22 mouse cellular contexts compared by ENCODE assay signal in genomic region chr9:116128311-116128710, GRCm38 (mm10). TPM values are rescaled to one million over a fixed set of nuclear protein-coding genes. Genes with fewer than 3 reads are reported as not detected.
DNase-seq lines count a peak whose midpoint lies in the region; ATAC-seq and TF ChIP-seq lines count a peak whose summit lies in the region.
"Had no signal": no experiment of that assay in that cellular context is flagged by ENCODE, and none has a peak within 500 bp of the region (broad histone marks: within the 10 kb centered on the region; RNA-seq: fewer than 3 reads in every experiment).

No protein-coding gene starts in this region.

- no peaks in the 10 kb centered on the region for H3K9me3 ChIP-seq in embryonic facial prominence, embryonic 13.5 days
- no peaks in the 10 kb centered on the region for H3K9me3 ChIP-seq in embryonic facial prominence, embryonic 10.5 days
- H3K9me3 ChIP-seq in lung, embryonic 14.5 days (ENCODE audit: low read depth, low read length): no peaks in the 10 kb centered on the region
- no peaks in the 10 kb centered on the region for H3K9me3 ChIP-seq in lung, postnatal 0 days (ENCODE audit: low read length)

- no peak for DNase-seq in embryonic facial prominence, embryonic 10.5 days (ENCODE audit: low spot score)
- DNase-seq in lung, embryonic 14.5 days: peak; percentile 59
- DNase-seq in lung, adult 2 months: no peak
- DNase-seq in lung, postnatal 0 days (ENCODE audit: low spot score): no peak
- DNase-seq in lung, adult 18-20 months: no peak
- peak; percentile 14 for DNase-seq in lung, postnatal 10 days
- DNase-seq in lung, postnatal 36 days: no peak
- DNase-seq: adrenal gland, adult 2 months; adrenal gland, adult 8-10 months; adrenal gland, postnatal 10 days; adrenal gland, postnatal 14 days; adrenal gland, postnatal 25 days; adrenal gland, postnatal 36 days; B cell, adult 2 months; cerebellum, adult 11 months; cerebellum, adult 11-12 months had no signal

- no peak overlapping the region for H3K4me3 ChIP-seq in embryonic facial prominence, embryonic 13.5 days
- H3K4me3 ChIP-seq in embryonic facial prominence, embryonic 10.5 days: no peak overlapping the region
- H3K4me3 ChIP-seq in lung, embryonic 14.5 days (ENCODE audit: low read depth, low read length): no peak overlapping the region
- no peak overlapping the region for H3K4me3 ChIP-seq in lung, adult 2 months (replicated peaks; ENCODE audit: extremely low read depth, low read depth, low read length)
- H3K4me3 ChIP-seq in lung, postnatal 0 days (ENCODE audit: low read depth, low read length): no peak overlapping the region

- H3K27ac ChIP-seq in embryonic facial prominence, embryonic 13.5 days: 0 out of 2 replicates have a peak overlapping the region, but pooled peaks have one; percentile 7
- no peak overlapping the region for H3K27ac ChIP-seq in embryonic facial prominence, embryonic 10.5 days (replicated peaks)
- no peak overlapping the region for H3K27ac ChIP-seq in lung, embryonic 14.5 days (ENCODE audit: low read depth)
- no peak overlapping the region for H3K27ac ChIP-seq in lung, postnatal 0 days (ENCODE audit: low read length)

- no peak for ATAC-seq in embryonic facial prominence, embryonic 13.5 days (ENCODE audit: insufficient number of reproducible peaks, insufficient read depth, low FRiP score, low TSS enrichment, low read depth)
- no peak for ATAC-seq in lung, embryonic 14.5 days (ENCODE audit: insufficient read depth)
- no peak for ATAC-seq in lung, postnatal 0 days
- ATAC-seq: activated CD4-positive, CD25-positive, alpha-beta regulatory T cell, adult 4 months; CD4-positive, CD25-positive, alpha-beta regulatory T cell, adult 4 months; Patski had no signal

- TF ChIP-seq EP300 in lung, postnatal 0 days (IDR thresholded peaks at IDR 0.05): peak; percentile 54; the same call in 1 of the 2 replicates

- H3K4me1 ChIP-seq in embryonic facial prominence, embryonic 13.5 days: peaks cover 36% of the 10 kb centered on the region
- H3K4me1 ChIP-seq in embryonic facial prominence, embryonic 10.5 days: peaks cover 17% of the 10 kb centered on the region
- peaks cover 7% of the 10 kb centered on the region; the same call in 1 of the 2 replicates for H3K4me1 ChIP-seq in lung, embryonic 14.5 days (ENCODE audit: insufficient read depth)
- peaks cover 8% of the 10 kb centered on the region for H3K4me1 ChIP-seq in lung, adult 2 months (ENCODE audit: control insufficient read depth, insufficient read depth, low read length)
- peaks cover 6% of the 10 kb centered on the region; the same call in 1 of the 2 replicates for H3K4me1 ChIP-seq in lung, postnatal 0 days (ENCODE audit: insufficient read depth, low read depth, low read length)

- no peak for TF ChIP-seq POLR2A in lung, adult 2 months (IDR thresholded peaks at IDR 0.05; ENCODE audit: borderline replicate concordance, extremely low read depth, low read depth, low read length)

- no peak overlapping the region for H3K9ac ChIP-seq in embryonic facial prominence, embryonic 13.5 days
- H3K9ac ChIP-seq in lung, embryonic 14.5 days: no peak overlapping the region
- no peak overlapping the region for H3K9ac ChIP-seq in lung, postnatal 0 days (replicated peaks; ENCODE audit: low read depth)

- H3K36me3 ChIP-seq in embryonic facial prominence, embryonic 13.5 days: peaks cover 78% of the 10 kb centered on the region
- H3K36me3 ChIP-seq in embryonic facial prominence, embryonic 10.5 days (replicated peaks): peaks cover 34% of the 10 kb centered on the region
- peaks cover 71% of the 10 kb centered on the region for H3K36me3 ChIP-seq in lung, embryonic 14.5 days (ENCODE audit: insufficient read depth)
- peaks cover 56% of the 10 kb centered on the region; the same call in 1 of the 2 replicates for H3K36me3 ChIP-seq in lung, postnatal 0 days (ENCODE audit: insufficient read depth, low read length)
- H3K36me3 ChIP-seq: G1E had no signal

- TF ChIP-seq CTCF in lung, embryonic 14.5 days (IDR thresholded peaks at IDR 0.05; ENCODE audit: low read depth): no peak
- no peak for TF ChIP-seq CTCF in lung, adult 2 months (IDR thresholded peaks at IDR 0.05; ENCODE audit: insufficient read depth, low read length)
- no peak for TF ChIP-seq CTCF in lung, postnatal 0 days (IDR thresholded peaks at IDR 0.05)

- 62% methylated on average over 2 of the region's 2 CpGs for WGBS in embryonic facial prominence, embryonic 13.5 days
- WGBS in embryonic facial prominence, embryonic 10.5 days: 91% methylated on average over 2 of the region's 2 CpGs
- WGBS in lung, embryonic 14.5 days: 24% methylated on average over 2 of the region's 2 CpGs
- WGBS in lung, adult 2 months: 44% methylated on average over 2 of the region's 2 CpGs
- 57% methylated on average over 2 of the region's 2 CpGs for WGBS in lung, postnatal 0 days

- H3K4me2 ChIP-seq in embryonic facial prominence, embryonic 13.5 days: no peak overlapping the region
- H3K4me2 ChIP-seq in lung, embryonic 14.5 days: no peak overlapping the region
- no peak overlapping the region for H3K4me2 ChIP-seq in lung, postnatal 0 days (replicated peaks; ENCODE audit: low read depth, low read length)

- H3K27me3 ChIP-seq in embryonic facial prominence, embryonic 13.5 days: no peaks in the 10 kb centered on the region
- no peaks in the 10 kb centered on the region for H3K27me3 ChIP-seq in embryonic facial prominence, embryonic 10.5 days (replicated peaks; ENCODE audit: low read depth, poor library complexity, severe bottlenecking)
- no peaks in the 10 kb centered on the region for H3K27me3 ChIP-seq in lung, embryonic 14.5 days (ENCODE audit: insufficient read depth, low read length)
- H3K27me3 ChIP-seq in lung, postnatal 0 days (replicated peaks; ENCODE audit: insufficient read depth, low read length): no peaks in the 10 kb centered on the region
- H3K27me3 ChIP-seq: CH12.LX, Patski had no signal

RNA-seq across cellular contexts. Expression of gene Tgfbr2, which starts 46.8 kb away (rescaled TPM):
- 27.0 and 33.3 TPM in 2 replicates for polyA plus RNA-seq in embryonic facial prominence, embryonic 13.5 days (2015; fragmentation: Nextera tagmentation; extraction: Ambion mirVana)
- polyA plus RNA-seq in embryonic facial prominence, embryonic 10.5 days (2016; fragmentation: Nextera tagmentation; extraction: Ambion mirVana): 8.6 and 9.2 TPM in 2 replicates
- 51.3 and 52.3 TPM in 2 replicates for polyA plus RNA-seq in lung, embryonic 14.5 days (2014; fragmentation: Nextera tagmentation; extraction: Ambion mirVana)
- 135 and 146 TPM in 2 replicates for polyA plus RNA-seq in lung, adult 2 months (2012; rRNA removed)
- polyA plus RNA-seq in lung, postnatal 0 days (2015; fragmentation: Nextera tagmentation; extraction: Ambion mirVana): 62.2 and 68.0 TPM in 2 replicates
- polyA plus RNA-seq: G1E had no signal

Comparison
In these comparisons a context has a peak if more than half of its experiments do, and no peak if none do; other contexts are left out.
1. DNase-seq: peak in lung, embryonic 14.5 days (single experiment) and lung, postnatal 10 days (single experiment); none in embryonic facial prominence, embryonic 10.5 days (single experiment), lung, adult 2 months (single experiment), lung, postnatal 0 days (single experiment), lung, adult 18-20 months (0 of 2) and lung, postnatal 36 days (single experiment).